Mouse (Mus musculus) adipocyte (in vitro differentiated cells): ENCODE measurements around the gene Copz1.

Experiments
- DNase-seq: peaks from one replicate; pipeline ENCODE4 v3.0.0-alpha.2; 2016; ENCODE audit warnings: low spot score

Copz1 gene

DNA sequence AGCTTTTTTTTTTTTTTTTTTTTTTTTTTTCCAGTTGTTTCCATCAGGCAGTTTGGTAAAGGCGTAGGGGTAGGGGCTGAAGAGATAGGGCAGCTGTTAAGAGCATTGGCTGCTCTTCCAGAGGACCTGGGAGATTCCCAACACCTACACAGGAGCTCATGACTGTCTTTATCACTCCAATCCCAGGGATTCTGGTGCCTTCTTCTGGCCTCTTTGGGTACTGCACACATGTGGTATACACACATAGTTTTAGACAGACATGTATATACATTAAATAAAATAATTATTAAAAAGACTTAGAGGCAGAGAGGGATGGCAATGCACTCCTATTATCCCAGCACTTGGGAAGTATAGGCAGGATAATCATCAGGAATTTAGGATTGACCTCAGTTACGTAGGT lies 20.9 kb downstream of the Copz1 start:
- no peak for DNase-seq

DNA sequence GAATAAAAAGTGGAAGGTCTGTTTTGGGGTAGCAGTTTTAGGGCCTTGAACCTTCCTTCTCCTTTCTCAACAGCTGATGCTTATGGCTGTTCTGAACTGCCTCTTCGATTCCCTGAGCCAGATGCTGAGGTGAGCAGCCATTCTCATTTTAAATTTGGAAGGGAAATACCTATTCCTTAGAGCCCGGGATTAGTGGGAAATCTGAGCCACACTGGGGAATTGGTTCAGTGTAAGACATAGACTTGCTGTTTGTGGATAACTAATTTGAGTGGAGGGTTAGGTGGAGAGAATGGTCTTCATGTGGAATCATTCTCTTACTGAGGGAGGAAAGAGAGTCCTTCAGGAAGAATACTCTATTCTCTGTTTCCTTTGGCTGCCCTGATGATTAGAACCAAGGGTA lies 22.1 kb downstream of the Copz1 start:
- no peak for DNase-seq

DNA sequence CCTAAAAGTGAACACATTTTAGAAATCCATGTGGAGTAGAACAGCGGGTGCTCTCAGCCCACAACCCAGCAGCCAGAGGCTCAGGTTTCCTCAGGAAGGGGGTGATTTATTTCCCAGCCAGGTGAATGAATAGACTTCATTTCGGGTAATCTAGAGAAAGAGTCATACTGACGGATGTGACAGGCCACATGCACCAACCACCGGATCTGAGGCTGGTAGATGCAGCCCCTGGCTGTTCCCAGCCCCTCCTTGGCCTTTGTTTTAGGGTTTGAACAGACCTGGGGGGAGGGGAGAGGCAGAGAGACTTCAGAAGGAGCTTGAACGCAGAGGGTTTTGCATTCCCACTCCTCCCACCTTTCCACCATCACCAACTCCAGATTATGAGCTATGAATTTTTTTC lies 23.3 kb downstream of the Copz1 start:
- no peak for DNase-seq

DNA sequence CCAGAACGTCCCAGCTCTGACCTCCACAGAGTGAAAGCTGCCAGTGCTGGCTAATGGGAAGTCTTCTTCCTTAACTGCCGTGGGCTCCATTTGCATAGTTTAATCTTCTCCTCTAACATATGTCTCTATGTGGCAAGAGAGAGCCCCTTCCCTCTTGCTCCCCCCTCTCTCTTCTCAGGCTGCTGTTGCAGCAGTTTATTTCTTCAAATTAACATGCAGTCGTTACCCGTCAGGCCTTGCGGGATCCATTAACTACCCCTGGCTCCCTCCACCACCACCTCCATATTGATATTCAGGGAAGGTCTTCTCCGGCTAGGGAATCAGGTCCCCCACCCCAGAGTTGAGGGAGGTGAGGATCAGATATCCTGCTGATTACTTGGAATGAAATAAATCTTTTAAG lies 24.8 kb downstream of the Copz1 start:
- DNase-seq, result no peak

DNA sequence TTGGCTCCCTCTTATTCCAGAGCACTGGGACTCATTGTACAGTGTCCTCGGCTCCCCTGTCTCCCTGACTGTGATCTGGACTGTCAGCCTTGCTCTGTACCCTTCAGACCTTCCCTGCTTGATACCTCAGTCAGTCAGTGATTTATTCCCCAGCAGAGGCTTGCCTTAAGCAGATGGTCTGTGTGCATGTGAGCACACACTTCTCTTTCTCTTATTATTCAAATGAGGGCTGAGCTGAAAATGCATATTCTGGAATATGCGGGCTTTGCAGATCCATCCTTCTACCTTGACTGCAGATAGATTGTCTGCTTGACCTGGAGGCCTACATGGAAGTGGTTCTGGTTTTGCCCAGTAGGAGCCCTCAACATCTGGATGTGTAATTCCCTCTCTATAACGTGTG lies 25.5 kb downstream of the Copz1 start:
- DNase-seq, result no peak

DNA sequence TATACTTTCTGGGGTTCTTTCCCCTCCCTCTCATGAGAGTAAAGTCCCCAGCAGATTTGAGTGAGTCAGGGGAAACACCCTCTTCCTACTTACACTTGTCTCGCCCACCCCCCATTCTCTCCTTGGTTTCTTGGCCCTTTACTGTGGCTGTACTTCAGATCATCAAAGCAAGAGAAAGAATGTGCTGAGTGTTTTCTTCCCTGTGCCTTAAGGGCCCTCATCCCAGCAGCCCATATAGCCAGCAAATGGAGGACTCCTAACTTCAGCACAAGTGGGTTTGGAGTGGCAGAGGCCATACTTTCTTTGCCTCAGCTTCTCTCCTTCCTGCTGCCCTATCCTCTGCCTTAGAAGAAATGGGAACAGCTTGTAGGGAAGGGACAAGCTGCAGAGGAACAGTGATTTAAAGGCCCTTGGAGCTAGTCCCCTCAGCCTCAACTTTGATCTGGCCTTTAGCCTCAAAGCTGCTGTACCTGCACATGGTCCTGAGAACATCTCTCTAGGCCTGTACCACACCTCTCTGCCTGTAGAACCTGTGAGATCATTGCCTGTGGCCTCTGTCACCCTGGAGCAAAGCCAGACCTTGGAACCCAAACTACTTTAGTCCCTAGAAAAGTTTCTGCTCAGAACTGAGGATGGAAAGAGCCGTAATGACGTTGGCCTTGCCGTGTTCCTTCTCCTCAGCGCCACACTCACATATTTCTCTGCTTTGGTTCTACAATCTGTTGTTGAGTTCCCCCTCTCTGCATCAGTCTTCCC lies 26.5 kb downstream of the Copz1 start:
- no peak for DNase-seq

DNA sequence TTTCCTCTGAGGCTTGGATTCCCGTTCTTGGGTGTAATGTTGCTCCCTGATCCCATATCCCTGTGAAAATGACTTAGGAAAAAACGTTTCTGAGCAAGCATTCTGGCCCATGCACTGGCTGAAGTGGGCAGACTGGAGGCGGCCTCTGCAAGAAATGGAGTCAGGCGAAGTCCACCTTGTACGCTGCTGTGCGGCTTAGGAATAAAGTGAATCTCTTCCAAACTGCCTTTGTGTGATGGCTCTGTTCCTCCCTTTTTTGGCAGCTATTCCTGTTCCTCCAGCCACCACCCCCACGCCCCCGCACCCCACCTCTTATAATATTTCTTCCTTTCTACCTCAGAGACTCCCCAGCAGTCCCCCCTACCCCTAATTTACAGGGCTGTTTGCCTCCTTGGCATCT lies 27.1 kb downstream of the Copz1 start:
- DNase-seq, result no peak

DNA sequence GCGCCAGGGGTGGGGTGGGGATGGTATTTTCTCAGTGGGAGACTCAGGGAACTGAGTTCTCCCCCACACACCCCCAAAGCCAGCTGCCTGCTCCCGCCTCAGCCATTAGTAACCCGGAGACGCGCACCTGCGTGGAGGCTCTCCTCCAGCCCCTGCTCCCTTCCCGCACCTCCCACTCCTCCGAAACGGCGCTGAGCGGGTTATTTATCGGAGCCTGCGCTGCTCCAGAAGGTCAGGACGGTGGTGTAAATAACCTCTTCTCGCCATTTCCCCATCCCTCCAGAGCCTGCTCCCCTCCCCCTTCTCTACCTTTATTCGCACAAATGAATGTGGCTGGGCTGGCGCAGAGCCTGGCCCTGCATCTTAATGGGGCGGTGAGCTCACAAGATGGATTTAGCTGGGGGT lies 27.6 kb downstream of the Copz1 start:
- no peak for DNase-seq

DNA sequence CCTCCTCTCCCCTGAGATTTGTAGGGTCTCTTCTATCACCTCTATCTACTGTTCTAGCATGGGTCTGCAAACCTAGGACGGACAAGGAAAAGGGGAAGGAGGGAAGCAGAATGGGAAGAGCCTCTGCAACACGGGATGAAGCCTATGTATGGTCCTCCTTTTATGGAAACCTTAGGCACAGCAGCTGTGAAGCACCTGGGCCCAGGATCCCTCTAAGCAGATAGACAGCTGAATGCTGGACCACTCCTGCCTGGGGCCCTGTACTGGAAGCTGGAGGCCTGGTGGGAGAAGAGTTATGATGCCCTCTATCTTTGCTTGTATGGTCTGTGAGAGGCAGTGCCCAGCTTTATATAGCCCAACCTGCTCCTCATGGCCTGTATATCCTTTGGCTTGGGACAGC lies 28.0 kb downstream of the Copz1 start:
- no peak for DNase-seq

DNA sequence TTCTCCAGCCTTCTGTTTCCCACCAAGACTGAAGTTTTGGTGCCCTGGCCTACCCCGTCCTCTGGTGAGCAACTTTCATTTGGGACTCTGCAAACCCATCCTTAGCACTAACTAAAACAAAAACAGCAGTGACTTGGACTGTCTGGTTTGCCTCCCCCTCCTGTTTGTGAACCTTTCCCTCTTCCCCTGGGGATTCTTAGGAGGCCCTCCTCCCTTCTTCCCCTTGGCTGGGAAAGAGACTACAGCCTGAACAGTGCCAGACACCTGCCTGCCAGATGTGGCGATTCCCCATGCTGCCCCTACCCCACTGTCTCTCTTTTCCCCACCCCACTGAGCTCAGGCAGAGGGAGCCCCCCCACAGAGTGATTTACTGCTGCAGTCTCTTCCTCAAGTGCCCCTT lies 28.5 kb downstream of the Copz1 start:
- peak; percentile 90 for DNase-seq

DNA sequence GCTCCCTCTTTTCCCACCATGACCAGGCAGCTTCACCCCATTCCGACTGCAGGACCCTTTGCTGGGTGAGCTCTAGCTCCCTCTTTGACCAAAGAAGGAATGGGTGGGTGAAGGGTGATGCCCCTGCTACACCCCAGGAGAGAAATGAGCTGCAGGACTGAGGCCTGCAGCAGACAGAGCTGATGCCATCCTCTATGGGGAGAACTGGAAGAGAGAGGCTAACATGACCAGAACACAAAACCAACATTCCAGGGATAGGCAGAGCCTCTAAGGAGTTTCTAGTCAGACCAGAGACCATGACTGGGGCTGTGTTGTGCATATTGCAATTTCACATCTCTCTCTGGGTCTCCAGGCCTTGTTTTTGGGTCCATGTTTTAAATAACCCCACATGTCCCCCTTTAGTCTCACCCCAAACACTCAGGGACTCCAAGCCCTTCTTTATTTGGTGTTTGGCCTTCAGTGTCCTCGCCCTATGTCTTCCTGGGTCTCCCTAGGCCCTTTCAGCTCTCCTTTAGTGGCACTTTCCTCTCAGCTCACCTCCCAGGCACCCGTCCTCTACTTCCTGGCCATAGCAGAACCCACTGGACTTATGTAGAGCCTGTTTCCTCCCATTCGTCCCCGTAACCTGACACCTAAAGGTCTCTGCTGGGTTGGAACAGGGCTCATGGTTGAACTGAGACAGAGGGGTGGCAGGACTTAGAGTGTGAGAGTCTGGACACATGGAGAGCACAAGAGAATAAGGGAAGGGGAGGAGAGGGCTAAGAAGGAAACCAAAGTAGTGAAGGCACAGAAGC lies 29.2 kb downstream of the Copz1 start:
- peak; percentile 62 for DNase-seq

DNA sequence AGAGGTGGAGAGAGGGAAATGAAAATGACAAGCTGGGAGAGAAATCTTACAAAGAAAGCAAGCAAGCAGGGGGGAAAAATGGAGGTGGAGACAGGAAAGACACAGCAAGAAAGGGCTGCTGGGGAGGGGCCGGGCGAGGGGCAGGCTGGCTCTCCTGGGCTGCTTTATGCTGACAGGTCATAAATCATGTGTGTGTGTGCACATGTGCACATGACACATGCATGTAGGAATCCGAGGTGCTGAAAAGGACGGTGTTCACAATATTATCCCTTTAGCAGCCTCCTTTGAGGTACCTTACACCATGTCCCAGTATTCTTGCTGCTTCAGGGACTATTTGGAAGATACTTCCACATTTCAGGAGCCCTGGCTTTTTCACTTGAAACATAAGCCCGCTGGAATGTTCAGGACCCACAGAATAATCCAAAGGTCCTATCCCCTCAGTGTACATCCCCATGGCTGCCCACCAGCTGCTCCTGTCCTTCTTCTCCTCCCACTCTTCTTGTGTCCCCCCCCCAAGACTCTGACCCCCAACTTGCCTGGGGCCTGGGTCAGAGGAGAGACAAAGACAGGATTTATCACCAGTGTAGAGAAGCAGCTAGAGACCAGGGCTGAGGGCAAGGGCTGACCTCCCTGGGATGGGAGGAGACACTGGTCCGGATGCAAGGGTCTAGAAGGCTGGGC lies 30.0 kb downstream of the Copz1 start:
- no peak for DNase-seq

DNA sequence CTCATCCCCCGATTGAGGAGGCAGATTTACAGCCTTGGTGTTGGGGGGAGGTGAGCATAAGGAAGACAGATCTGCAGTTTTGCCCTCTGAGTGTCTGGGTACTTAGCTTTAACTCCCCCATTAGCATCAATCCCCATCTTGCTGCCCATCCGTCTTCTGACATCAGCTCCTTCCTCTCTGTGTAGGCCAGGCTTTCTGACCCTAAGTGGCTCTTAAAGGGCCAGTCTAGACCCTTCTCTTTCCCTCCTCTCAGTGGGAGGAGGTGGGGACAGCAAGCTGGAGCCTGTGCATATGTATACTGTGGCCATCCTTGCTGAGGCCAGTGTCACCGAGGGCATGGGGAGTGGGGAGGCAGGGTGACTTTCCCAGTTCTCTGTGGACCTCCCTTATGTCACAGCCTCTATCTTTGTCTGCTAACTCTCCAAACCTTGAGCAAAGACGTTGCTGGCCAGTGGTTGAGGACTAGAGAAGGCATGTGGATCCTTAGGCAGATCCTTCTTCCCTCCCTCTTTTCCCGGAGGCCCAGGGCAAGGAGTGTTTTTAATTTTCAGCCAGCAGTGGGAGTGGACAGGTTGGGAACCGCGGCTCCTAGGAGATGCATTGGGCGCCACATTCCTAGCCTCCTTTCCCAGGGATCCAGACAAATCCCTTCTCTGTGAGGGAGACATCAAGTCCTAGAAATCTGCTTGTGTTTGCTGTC lies 31.6 kb downstream of the Copz1 start:
- peak; percentile 72 for DNase-seq

DNA sequence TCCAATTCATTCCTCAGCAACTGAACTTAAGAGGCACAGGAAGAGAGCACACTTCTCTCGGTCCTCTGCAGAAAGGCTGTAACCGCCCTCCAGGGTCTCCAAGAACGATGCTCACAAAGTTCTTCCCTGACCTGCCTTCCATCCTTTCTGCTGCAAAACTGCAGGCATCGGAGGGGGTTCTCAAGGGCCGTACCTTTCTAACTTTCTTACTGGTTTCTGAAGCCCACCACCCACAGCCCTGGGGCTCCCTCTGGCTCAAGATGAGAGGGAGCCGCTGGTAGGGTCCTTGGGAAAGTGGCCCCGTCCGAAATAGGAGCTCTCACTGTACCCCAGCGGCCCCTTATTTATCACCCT lies 32.1 kb downstream of the Copz1 start:
- no peak for DNase-seq

DNA sequence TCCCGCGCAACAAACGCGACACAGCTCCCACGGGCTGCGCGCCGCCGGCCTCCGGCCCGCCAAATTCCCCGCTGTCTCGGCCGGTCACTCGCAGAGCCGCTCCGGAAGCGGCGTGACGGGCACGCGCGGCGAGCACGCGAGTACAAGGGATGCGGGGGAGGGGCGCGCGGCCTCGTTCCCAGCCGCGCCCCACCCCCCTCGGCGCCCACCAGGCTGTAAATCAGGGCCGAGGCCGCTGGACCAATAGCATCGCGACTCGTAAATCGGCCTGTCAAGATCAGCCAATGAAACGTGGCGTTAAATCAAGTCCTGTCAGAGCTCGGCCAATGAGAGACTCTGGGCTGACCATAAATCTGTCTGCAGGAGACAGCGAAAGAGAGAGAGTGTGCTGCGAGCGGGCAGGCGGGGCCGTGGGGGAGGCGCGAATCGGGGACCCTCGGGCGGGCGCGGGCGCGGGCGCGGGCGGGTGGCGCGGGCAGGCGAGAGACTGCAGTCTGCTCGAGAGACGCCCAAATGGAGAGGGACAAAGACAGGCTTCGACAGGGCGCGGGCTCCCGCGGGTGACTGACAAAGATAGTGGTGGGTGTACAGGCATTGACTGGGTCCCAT lies 32.7 kb downstream of the Copz1 start:
- peak; percentile 100 for DNase-seq

DNA sequence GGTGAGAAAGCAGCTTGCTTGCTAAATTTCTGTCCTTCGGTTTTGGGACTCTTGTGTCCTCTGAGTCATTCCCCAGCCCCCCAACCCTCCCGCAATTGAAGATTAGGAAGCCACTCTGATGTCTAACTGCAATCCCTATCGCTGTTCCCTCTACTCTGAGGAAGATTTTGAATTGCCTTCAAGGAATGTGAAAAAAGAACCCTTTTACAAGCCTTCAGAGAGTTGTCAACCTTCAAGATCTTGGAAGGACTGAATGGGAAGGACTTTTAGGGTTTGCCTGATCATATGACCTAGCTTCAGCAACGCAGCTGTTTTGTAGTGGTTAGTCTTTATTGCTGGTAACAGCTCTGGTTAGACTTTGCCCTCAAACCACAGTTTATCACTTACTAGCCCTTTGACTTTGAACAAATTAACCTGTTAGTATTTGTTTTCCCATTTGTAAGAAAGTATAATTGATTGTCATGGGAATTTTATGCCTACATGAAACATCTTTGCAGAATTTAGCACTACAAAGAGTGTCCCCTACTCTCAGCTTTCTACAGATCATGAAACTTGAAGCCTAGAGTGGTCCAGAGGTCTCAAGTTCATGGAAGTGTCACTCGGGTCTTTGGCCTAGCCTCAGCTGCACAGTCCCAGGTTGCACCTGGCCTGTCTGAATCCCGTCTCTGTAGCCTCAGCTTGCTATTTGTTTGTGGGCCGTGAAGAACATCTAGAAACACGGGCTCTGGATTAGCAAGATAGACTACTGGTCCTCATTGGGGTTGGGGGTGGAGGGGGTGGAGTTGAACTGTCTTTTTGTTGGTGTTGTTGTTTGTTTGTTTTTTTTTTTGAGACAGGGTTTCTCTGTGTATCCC lies 33.5 kb downstream of the Copz1 start:
- peak; percentile 74 for DNase-seq

DNA sequence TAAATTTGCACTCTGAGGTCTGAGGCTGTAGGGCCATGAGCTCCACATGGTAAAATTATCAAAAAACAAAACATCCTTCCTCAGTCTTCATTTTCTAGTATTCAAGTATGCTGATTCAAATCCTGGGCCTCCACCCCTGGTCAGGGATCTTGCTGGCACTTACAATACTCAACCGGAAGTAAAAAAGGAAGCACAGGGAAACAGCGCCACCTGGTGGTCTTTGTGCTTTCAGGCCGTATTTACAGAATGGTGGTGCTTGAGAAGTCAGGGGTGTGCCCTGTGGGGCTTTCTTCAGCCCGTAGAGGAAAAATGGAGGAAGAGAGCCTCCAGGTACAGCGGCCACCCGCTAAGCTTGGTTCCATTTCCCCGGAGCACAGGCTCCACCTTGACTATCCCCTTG lies 34.6 kb downstream of the Copz1 start:
- peak; percentile 99 for DNase-seq

DNA sequence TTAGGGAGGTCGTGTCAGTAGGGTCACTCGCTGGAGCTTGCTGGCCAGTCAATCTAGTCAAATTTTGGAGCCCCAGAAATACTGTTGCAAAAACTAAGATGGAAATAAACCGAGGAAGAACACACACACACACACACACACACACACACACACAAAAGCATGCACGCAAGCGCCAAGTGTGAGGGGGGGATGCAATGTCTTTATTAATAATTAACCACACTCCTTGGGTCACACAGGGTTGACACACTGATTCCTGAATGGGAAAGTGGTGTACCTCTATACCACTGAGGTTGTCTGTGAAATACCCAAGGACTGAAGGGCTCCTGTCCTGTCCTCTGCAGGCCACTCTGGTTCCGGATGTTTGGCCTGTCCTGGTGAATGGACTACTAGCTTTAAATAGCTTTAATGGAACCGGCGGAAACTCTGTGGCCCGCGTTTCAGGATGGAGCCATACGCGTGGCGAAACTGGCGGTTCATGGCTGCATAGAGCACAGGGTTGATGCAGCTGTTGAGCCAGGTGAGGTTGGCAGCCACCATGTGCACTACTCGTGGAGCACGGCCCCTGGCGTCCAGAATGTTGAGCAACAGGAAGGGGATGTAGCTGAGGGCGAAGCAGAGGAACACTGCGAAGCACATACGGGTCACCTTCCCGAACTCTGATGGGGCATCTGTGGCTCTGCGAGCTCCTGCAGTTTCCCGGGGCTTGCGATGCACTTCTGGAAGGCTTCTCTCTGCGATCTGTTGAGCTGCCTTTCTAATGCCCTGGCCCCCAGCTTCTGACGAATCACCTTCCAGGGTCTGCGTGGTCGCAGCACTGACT lies 35.8 kb downstream of the Copz1 start:
- no peak for DNase-seq

DNA sequence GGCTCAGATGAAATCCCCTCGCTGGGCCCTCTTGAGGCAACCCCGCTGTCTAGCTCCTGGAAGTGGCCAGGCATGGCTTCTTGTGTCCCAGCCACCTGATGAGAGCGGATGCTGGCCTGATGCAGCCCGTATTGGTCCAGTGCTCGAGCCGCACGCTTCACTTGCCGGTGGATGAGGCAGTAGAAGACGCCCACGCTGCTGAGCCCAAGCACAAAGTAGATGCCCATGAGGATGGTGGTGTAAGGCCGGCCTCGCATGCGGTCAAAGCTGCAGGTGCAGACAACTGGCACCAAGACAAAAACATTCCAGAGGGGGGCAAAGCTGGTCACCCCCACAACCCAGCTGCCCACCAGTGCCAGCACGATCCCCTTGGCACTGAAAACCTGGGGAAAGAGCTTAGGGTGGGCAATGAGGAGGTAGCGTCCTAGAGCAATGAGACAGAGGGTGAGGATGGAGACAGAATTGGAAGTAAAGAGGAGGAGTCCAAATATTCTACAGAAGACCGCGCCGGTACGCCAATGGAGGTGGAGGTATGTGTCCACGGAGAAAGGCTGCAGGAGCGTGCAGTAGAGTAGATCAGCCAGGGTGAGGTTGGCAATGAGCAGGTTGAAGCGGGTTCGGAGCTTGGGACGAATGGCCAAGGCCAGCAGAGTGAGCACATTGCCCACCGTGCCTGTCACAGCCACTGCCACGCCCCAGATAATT lies 36.5 kb downstream of the Copz1 start:
- DNase-seq, result no peak
